Mouse (Mus musculus): ENCODE measurements around the gene Ces3a. TPM values are rescaled to one million over a fixed set of nuclear protein-coding genes. Genes with fewer than 3 reads are reported as not detected.

Ces3a gene
- polyA plus RNA-seq, 1 experiment from 2014 or later: not detected

Other genes starting within 250 kb of the Ces3a start
- 0.17 TPM in 1 of 2 replicates, not detected in the other for gene Ces2b, start 217.0 kb upstream of the Ces3a start, polyA plus RNA-seq (2014; fragmentation: Nextera tagmentation; extraction: Ambion mirVana)
- not detected in 2 replicates for gene Ces2c, start 201.5 kb upstream of the Ces3a start, polyA plus RNA-seq (2014; fragmentation: Nextera tagmentation; extraction: Ambion mirVana)
- not detected in 2 replicates for gene Ces2e, start 122.3 kb upstream of the Ces3a start, polyA plus RNA-seq (2014; fragmentation: Nextera tagmentation; extraction: Ambion mirVana)
- not detected in 2 replicates for gene Ces2f, start 101.2 kb upstream of the Ces3a start, polyA plus RNA-seq (2014; fragmentation: Nextera tagmentation; extraction: Ambion mirVana)
- not detected in 2 replicates for gene Ces2g, start 86.9 kb upstream of the Ces3a start, polyA plus RNA-seq (2014; fragmentation: Nextera tagmentation; extraction: Ambion mirVana)
- gene Ces2h, start 47.7 kb upstream of the Ces3a start, polyA plus RNA-seq (2014; fragmentation: Nextera tagmentation; extraction: Ambion mirVana): not detected in 2 replicates
- not detected in 2 replicates for gene Ces3b, start 35.2 kb downstream of the Ces3a start, polyA plus RNA-seq (2014; fragmentation: Nextera tagmentation; extraction: Ambion mirVana)
- gene Ces4a, start 83.2 kb downstream of the Ces3a start, polyA plus RNA-seq (2014; fragmentation: Nextera tagmentation; extraction: Ambion mirVana): not detected in 2 replicates
- gene Cbfb, start 122.1 kb downstream of the Ces3a start, polyA plus RNA-seq (2014; fragmentation: Nextera tagmentation; extraction: Ambion mirVana): 65.1 and 69.0 TPM in 2 replicates
- 33.2 and 34.1 TPM in 2 replicates for gene D230025D16Rik, start 176.5 kb downstream of the Ces3a start, polyA plus RNA-seq (2014; fragmentation: Nextera tagmentation; extraction: Ambion mirVana)
- 4.2 and 6.3 TPM in 2 replicates for gene B3gnt9, start 206.6 kb downstream of the Ces3a start, polyA plus RNA-seq (2014; fragmentation: Nextera tagmentation; extraction: Ambion mirVana)
- gene Tradd, start 216.0 kb downstream of the Ces3a start, polyA plus RNA-seq (2014; fragmentation: Nextera tagmentation; extraction: Ambion mirVana): 13.5 and 14.3 TPM in 2 replicates
- 0.78 and 1.4 TPM in 2 replicates for gene Fbxl8, start 216.0 kb downstream of the Ces3a start, polyA plus RNA-seq (2014; fragmentation: Nextera tagmentation; extraction: Ambion mirVana)
- gene Hsf4, start 221.2 kb downstream of the Ces3a start, polyA plus RNA-seq (2014; fragmentation: Nextera tagmentation; extraction: Ambion mirVana): 0.21 and 0.52 TPM in 2 replicates
- 2.7 and 3.1 TPM in 2 replicates for gene Nol3, start 227.5 kb downstream of the Ces3a start, polyA plus RNA-seq (2014; fragmentation: Nextera tagmentation; extraction: Ambion mirVana)
- 31.7 and 40.2 TPM in 2 replicates for gene 4931428F04Rik, start 241.3 kb downstream of the Ces3a start, polyA plus RNA-seq (2014; fragmentation: Nextera tagmentation; extraction: Ambion mirVana)
- 6.0 and 10.0 TPM in 2 replicates for gene Exoc3l, start 247.5 kb downstream of the Ces3a start, polyA plus RNA-seq (2014; fragmentation: Nextera tagmentation; extraction: Ambion mirVana)
- gene E2f4, start 249.1 kb downstream of the Ces3a start, polyA plus RNA-seq (2014; fragmentation: Nextera tagmentation; extraction: Ambion mirVana): 96.7 and 97.1 TPM in 2 replicates

Measured in hindbrain, embryonic 11.5 days (tissue).